Mouse (Mus musculus) cerebellum, postnatal 36 days (tissue): ENCODE measurements around the gene Fbn1.

Experiments
- DNase-seq, 2 experiments: peaks; one replicate each; pipeline ENCODE4 v3.0.0; 2021 to 2022; ENCODE audit warnings: mixed read lengths in 2 of 2

Gene Fbn1

DNA sequence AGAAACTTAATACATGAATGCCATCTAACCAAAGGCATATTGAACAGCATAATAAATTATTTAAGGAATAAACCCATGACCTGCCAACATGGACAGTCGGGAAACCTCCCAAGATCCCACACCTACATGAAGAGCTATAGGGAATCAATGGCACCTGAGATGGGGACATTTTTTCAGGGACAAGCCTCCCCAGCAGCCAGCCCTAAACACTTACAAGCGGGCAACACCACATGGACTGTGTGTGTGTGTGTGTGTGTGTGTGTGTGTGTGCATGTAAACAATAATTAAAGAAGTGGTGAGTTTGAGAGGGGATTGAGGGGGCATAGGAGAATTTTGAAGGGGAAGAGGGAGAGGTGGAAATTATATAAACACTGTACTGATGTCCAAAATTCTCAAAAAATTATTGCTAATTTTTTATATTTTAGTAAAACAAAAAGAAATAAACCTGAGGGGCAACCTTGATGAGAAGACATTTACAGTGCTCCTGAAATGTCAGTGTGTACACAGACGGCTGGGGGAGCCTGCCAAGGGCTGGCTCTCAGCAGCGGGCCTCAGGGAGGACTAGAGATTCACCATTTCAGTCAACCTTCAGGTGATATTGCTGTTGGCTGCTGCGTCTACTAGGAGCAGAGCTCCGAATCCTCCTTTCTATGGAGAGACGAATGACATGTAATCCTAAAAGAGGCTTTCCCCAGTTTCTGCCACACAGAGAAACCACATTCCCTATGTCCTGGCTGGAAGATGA, 121.4 kb downstream of the Fbn1 start:
- no peak for DNase-seq

- no peak for DNase-seq
Measured at GRCm38 (mm10) chr2:125384941-125385340, 122.9 kb downstream of the Fbn1 start.

DNA sequence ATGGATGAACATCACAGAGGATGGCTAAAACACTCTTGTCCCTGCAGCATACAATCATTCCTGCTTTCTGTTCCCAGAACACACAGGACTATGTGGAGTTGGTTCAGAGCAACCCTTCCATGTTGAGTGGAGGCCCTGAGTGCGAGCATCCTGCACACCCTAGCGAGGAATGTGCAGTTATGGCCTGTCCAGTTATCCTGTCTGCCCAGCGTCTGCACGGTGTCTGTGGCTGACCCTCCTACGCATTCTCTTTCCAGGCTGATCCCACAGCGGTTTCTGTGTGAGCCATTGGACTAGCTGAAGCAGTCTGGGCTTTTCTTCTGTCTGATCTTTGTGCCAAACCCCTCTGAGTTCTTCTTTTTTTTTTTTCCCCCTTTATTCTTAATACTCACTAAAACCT, 123.4 kb downstream of the Fbn1 start:
- DNase-seq: no peak

DNA sequence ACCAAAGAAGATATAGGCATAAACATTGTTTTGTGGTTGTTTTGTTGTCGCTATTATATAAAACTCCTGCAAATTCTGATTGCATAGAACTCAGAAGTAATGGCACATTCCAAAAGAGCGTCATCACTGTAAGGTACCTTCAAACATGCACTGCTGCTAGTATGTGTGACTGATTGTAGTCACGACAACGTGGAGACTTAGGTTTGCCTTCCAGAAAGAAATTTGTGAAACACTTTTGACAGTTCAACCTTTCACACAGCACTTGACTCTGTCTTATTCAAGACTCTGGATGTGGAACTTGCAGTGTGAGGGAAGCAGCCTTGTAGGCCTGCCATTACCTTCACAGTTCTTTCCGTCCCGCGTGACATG, 124.5 kb downstream of the Fbn1 start:
- no peak for DNase-seq

DNA sequence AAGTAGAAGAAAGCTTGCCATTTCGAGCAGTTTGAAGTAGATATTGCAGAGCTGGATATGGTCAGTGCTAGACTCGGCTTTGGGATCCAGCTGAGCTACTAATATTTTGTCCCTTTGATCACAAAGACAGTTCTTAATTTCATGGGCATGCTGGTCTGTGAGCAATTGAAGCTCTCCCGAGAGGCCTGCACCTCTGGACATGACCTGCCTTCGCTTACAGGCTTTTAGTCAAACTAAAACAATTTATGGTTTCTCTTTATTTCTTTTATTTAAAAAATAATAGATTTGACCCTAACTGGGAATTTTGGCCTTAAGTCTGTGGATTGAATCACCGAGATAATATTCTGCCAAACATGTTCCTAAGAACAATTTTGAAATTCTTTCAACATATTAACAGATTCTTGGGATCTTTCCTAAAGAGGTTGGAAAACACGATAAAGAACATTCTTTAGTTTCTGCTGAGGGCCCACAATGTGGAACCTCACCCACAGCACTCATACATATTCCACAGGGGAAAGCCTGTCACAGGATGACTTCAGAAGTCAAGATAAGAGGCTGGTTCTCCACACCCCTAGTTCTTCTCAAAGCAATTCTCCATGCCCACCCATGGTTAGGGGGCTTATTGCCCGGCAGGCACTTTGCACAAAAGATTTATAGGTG, 125.0 kb downstream of the Fbn1 start:
- DNase-seq: no peak

DNA sequence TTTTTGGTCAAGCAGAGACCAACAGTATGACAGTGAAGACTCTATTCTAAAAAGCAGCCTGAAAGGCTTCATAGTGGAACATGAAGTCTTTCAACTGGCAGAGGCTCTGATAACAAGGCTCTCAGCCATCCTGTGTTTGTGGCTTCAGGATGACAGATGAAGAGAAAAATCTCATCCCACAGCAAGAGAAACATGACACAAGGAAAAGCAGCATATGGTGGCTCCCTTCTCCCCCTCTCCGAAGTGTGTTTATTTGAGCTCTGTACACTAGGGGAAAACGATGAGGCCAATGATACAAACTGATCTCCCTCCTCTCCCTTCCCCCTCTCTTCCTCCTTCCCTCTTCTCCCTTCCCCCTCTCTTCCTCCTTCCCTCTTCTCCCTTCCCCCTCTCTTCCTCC, 127.7 kb downstream of the Fbn1 start:
- no peak for DNase-seq

DNA sequence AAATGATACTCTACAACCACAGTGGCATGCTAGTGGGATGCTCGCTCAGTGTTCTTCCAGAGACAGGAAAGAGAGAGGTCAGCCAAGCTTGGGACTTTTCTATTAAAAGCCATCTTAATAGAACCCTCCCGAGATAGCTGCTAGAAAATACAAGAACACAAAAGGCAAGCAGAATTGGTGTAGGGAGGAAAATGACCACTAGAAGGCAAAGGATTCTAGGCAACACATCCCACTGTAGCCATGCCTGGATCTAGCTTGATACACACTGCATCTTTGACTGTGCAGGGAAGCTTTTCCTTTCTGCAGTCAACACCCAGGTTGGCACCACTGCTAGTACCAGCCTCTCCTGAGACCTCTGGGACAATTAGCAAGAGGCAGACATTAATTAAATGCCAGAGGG, 128.6 kb downstream of the Fbn1 start:
- no peak for DNase-seq

DNA sequence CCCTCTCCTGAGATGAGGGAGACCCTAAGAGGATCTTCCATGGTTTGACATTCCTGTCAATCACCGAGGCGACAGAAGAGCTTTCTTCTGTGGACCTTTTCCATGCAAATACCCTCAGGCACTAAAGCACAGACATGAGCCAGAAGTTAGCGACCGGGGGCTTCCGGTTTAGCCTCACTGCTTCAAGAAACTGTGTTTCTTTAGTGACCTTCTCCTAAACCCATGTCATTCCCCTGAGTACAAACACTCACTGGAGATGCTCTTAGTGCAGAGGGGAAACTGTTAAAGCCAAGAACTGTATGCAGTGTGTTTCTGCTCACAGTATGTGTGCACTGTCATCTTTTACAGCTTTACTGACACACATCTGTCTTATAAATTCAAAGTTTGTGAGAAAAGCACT, 131.9 kb downstream of the Fbn1 start:
- DNase-seq: no peak

GRCm38 (mm10) chr2:125375301-125375700, 132.5 kb downstream of the Fbn1 start:
- DNase-seq: no peak

DNA sequence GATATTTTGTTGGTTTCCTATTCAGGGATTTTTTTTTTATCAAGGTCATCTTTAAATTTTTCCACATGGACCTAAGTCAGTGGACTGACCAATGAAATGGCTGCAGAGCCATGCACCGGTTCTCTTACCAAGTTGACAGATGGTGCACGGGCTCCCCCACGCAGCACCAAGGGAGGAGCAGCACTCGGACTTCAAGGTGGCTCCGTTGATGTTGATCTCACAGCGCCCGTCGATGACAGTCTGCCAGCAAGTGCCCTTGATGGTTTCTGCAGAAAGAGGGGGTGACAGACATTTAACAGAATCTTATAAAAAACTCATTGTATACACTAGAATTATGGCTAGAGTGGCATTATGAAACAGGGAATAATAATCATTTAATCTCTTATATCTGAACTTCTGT, 138.1 kb downstream of the Fbn1 start:
- peak; percentile 19 to 41 for DNase-seq

- DNase-seq: no peak
Measured at GRCm38 (mm10) chr2:125368616-125369015, 139.2 kb downstream of the Fbn1 start.

DNA sequence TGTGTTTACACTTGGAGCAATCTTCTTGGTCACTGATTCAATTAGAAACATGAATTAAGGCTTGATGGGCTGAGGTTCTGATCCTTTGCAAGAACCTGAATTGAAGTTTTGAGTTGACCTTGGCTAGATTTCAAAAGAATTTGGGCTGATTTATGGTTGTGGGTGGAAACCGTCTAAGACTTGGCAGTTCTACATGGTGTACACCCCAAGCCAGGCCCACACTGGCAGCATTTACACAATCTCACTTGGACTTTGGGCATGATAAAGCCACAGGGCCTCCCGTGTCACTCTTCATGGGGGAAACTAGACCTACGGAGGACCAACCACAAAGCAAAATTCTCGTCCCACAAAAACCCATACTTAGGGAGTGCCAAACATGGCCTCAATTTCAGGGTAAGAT, 146.1 kb downstream of the Fbn1 start:
- no peak for DNase-seq

DNA sequence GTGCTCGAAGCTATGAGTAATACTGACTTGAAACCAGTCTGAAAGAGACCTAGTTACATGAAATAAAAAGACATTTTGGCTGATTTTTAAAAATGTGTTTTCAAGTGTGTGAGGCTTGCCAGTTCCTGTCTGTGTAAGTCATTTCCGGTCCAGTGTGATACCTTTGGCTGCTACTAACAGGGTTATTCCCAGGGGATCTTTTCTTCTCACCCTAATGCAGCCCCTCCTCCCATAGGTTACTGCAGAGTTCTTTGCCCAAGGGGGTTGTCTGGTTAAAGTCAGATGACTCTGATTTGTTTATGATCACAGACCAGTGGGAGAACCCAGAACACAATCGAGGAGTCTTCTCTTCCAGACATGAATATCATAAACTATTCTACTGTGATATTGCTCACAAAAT, 151.3 kb downstream of the Fbn1 start:
- no peak for DNase-seq

- DNase-seq: no peak
Measured at GRCm38 (mm10) chr2:125356068-125356467, 151.7 kb downstream of the Fbn1 start.

- peak in 1 of 2 experiments; percentile 15 for DNase-seq
Measured at GRCm38 (mm10) chr2:125355216-125355971, 152.4 kb downstream of the Fbn1 start.

- DNase-seq: no peak
Measured at GRCm38 (mm10) chr2:125354587-125354986, 153.2 kb downstream of the Fbn1 start.

GRCm38 (mm10) chr2:125349144-125349543, 158.6 kb downstream of the Fbn1 start:
- no peak for DNase-seq

- DNase-seq: no peak
Measured at GRCm38 (mm10) chr2:125342181-125342950, 165.4 kb downstream of the Fbn1 start.

DNA sequence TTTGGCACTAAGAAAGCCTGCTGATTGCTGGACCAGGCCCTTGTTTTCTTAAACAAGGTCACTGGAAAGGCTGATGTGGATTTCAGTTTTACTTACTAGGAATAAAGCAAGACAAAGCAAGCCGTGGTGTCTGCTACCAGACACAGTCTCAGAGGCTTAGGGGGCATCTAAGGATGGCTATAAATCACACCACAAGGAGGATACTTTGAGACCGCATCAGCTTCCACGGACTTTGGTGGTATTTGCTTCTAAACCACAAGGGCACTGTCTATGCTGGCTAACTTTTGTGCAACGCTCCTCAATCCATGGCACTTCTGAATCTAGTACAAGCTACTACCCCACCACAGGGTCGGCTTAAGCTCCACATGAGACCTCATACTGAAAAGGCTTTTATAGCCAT, 167.4 kb downstream of the Fbn1 start:
- DNase-seq: no peak

- no peak for DNase-seq
Measured at GRCm38 (mm10) chr2:125337239-125337638, 170.6 kb downstream of the Fbn1 start.

DNA sequence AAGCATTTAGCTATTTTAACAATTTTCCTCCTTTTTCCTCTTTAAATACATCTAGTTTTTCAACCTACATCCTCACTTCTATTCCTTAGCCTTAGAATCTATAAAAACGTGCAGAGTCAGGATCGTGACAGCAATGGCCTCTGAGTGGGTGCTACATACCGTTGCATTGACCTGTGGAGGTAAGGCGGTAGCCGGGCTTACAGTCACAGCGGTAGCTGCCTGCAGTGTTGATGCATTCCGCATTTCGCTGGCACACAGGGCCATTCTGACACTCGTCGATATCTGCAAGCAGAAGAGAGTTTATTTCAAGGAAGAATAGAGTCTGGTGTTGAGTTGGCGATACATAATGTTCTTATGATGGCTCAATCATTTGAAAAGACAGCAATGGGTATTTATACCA, 172.6 kb downstream of the Fbn1 start:
- no peak for DNase-seq

- DNase-seq: peak in 1 of 2 experiments; percentile 10
Measured at GRCm38 (mm10) chr2:125334163-125334562, 173.6 kb downstream of the Fbn1 start.

DNA sequence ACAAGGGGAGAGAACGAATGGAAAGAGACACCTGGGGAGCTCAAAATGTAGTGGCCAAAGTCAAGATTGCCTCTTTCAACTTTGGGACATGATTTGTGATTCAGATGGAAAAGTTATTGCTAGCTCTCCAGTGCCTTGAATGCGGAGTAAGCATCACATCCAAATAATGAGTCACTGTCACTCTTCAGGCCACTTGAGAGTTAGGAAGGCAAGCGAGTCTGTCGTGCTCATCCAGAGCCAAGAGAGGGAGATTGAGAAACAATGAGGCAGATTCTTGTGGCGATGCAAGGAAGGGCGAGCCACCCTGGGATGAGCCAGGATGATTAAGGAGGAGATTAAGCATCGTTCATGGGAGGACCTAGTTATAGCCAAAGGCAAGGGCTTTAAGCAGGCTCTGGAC, 176.2 kb downstream of the Fbn1 start:
- no peak for DNase-seq
